Mouse (Mus musculus): ENCODE data around the gene Gna11.

Gna11 gene

DNA sequence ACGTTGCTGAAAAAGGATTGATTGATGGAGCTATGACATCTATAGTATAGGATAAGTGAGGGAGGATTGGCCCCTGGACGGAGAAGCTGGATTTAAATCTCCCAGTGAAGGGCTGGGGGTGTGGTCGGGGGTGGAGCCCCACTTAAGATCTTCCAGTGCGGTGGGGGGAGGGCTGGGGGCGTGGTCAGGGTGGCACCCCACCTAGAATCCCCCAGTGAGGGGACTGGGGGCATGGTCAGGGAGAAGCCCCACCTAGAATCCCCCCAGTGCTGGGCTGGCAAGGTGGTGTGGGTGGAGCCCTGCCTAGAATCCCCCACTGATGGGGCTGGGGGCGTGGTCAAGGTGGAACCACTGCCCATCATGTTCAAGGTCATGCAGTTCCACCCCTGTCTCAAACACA lies 37.9 kb downstream of the Gna11 start:
- DNase-seq (ENCODE audit: extremely low spot score), result no peak

DNA sequence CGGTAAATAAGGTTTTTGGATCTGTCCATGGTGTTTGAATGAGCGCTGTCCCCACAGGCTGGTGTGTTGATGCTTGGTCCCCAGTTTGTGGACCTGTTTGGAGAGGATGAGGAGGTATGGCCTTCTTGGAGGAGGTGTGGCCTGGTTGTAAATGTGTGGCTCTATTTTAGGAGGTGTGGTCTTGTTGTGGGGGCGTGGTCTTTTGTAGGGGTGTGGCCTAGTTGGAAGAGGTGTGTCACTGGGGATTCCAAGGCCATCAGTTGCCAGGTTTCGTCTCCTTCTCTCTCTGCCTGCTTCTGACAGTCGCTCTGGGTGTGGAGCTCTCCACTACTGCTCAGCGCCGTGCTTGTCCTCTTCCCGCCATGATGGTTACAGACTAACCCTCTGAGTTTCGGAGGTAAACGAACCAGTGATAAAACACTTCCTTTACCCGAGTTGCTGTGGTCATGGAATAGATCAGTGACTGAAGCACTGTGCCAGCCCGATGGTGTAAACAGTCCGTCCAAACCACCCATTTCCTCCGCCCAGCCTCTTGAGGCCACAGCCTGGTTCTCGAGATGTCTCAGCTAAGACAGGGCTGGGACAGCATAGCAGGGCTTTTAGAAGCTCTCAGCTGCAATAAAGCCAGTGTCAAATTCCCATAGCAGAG lies 39.9 kb downstream of the Gna11 start:
- DNase-seq (ENCODE audit: extremely low spot score), result no peak

GRCm38 (mm10) chr10:81502658-81503057 lies 42.3 kb downstream of the Gna11 start:
- DNase-seq (ENCODE audit: extremely low spot score), result peak; percentile 84

DNA sequence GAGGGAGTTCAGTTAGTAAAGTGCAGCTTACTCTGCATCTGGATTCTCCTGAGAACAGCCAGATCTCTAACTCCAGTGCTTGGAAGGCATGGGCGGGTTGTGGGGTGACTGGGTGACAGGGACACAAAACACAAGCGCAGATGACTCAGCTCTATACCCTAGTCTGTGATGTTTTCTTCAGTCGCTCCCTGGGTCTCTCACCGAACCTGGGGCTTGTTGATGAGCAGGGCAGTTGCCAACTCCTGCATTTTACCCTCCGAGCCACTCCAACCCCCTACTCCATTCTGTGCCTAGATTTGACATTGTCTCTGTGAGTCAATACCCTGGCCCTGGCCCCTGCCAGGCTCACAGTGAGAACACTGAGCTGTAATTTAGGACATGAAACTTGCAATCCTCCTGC lies 43.1 kb downstream of the Gna11 start:
- DNase-seq (ENCODE audit: extremely low spot score), result no peak

DNA sequence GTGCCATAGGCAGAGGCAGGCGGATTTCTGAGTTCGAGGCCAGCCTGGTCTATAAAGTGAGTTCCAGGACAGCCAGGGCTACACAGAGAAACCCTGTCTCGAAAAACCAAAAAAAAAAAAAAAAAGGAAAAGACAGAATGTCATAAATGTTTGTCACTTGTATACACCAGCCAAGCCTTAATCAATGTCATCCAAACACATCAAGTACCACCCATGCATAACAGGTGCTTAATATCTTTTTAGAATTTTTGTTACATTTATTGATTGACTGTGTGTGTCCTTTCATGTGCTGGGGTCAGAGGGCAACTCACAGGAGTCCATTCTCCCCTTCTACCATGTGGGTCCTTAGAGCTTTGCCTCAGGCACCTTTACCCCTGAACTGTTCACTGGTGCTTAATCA lies 45.0 kb downstream of the Gna11 start, which contains the start of gene S1pr4:
Gene S1pr4 (minus strand): TSS at position 101 of the 400 bp plus-strand sequence.
- DNase-seq (ENCODE audit: extremely low spot score), result no peak

- no peak for DNase-seq (ENCODE audit: extremely low spot score)
These were observed 45.6 kb downstream of the Gna11 start for GRCm38 (mm10) chr10:81499250-81499901.

DNA sequence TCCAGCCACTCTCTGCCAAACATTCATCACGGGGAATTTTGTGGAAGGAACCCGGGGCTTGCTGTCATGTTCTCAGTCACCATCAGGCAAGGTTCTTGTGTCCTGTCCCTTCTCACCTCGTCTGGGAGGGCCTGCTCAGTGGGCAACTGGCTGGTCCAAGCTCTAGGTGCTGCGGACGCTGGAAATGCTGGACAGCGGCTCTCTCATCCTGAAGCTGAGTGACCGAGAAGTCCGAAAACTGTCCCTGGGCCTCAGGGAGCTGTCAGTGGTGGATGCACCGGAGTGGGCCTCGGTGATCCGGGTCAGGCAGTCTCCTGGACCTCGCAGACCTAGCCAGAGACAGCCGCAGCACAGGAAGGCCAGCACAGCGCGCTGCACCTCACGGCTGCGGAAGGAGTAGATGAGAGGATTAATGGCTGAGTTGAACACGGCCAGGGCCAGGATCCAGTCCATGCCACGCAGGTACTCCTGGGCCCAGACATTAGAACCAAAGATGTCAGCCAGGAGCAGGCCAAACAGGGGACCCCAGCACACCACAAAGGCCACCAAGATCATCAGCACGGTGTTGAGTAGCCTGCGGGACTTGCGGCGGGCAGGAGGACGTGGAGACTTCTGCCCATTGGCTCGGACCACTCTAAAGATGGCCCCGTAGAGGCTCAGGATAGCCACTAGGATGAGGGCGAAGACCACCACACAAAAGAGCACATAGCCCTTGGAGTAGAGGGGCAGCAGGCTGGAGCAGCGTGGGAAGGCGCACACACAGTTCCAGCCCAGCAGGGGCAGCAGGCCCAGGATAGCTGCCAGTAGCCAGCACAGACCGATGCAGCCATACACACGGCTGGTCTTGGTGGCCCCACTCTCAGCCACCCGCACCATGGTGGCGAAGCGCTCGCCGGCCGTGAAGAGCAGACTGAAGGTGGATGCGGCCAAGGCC lies 46.4 kb downstream of the Gna11 start:
- DNase-seq (ENCODE audit: extremely low spot score), result no peak

DNA sequence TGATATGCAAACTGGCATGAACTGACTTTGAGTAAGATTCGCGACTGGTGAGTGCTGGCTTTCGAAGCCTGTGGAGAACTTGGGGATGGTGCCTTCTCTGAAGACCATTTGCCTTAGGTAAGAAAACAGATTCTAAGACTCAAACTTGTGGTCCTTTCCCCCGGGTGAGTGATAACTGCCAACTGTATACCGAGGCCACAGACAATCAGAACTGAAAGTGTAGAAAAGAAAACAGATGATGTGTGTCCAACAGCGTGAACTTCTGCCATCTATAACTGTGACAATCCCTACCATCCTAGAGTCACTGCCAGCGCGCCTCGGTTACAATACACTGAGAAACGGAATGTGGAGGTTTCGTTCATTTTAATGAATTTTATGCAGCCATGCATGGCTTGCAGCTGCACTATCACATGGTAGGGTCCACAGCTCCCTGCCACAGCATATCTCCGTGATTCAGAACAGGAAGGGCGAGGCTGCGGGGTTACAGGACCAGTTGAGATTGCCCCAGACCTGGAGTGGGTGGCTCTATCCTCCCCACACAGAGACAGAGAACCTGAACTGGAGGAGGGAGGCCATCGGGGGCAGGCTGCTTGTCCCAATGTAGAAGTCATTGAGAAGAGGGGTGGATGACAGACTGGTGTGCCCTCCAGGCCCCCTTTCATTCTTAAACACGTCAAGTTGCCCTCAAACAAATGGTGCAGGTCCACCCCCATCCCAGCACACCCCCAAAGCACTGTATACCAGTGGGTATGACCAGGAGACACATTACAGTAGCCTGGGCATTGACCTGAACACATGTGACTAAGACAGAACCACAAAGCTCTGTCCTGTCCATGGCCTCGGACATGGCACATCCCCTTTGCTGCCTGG lies 47.4 kb downstream of the Gna11 start:
- no peak for DNase-seq (ENCODE audit: extremely low spot score)

GRCm38 (mm10) chr10:81496969-81497368 lies 48.0 kb downstream of the Gna11 start:
- no peak for DNase-seq (ENCODE audit: extremely low spot score)

GRCm38 (mm10) chr10:81496264-81496901 lies 48.6 kb downstream of the Gna11 start, which contains the start of gene Ncln:
Gene Ncln, minus strand, starts transcription at chr10:81496392.
- DNase-seq (ENCODE audit: extremely low spot score), result peak; percentile 98

DNA sequence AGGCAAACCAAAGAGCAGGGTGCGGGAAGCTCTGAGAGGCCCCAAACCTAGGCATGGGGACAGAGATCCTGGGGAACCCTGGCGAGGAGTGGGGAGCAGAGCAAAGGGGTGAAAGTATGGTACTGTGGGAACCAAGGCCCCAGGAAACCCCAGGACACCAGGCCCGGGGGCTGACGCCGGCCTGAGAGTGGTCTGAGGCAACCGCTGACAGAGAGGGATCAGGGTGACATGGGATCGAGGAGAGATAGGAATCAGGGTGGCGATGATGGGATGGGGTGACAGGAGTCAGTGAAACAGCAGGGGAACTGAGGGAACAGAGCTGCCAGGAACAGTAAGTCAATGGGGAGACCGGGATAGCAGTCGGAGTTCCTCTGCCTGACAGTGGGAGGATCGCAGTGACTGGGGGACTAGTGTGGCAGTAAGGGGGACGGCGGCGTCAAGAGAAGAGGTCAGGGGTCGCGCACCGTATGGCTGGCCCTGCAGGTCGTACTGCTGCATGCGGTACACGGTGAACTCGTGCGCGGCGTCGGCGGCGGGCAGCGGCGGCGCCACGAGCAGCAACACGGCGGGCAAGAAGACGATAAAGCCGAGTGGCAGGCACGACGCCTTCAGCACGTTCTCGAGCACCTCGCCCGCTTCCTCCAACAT lies 49.2 kb downstream of the Gna11 start:
- DNase-seq (ENCODE audit: extremely low spot score), result no peak

DNA sequence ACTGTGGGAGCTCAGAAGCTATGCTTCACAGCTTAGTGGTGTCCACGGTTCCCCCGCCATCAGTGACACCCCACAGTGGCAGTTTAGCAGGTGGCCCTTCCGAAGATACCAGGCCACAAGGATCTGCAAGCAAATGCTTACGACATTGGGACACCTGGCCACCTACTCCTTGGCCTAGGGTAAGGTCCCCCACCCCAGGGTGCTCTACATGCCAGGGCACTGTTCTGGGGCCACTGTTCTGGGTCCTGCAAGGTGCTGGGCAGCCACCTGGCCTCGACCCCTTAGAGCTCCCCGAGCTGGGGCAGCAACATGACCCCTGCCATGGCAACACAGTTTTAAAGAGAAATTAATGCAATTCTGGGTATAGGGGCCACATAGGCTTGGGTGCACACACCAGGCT lies 49.8 kb downstream of the Gna11 start:
- DNase-seq (ENCODE audit: extremely low spot score), result no peak

DNA sequence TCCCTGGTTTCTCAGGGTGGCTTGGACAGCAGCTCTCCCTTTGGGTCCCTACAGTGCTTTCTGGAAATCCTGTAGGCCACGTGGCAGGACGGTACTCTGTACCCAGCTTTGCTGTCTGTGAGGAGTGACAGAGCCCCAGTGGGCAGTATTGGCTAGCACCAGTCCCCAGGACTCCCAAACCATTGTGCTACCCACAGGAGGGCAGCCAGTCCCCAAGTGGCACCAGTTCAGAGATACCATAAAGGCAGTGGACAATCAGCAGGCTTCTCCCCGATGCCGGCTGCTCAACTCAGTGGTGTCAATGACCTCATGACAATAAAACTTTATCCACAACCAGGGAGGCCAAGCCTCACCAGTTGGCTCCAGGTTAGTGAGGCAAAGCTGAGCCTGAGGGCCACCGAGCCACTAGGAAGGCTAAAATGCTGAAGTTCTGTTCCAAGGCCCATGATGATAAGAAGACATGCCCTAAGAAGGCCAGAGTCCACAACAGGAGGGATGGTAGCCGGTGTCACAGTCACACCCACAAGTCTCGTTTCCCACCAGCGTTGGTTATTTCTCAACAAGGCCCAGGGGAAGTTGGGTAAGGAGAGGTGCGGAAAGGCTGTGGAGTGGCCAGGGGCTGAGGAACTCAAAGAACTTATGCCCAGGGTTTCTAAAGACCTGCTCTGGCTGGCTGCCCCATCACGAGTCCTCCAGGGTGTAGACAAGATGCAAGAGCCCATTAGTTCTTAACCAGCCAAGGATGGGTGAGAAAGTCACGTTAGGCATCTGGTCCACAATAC lies 50.5 kb downstream of the Gna11 start:
- no peak for DNase-seq (ENCODE audit: extremely low spot score)

- DNase-seq (ENCODE audit: extremely low spot score), result no peak
These were observed 51.3 kb downstream of the Gna11 start for GRCm38 (mm10) chr10:81493601-81494220.

GRCm38 (mm10) chr10:81492606-81493240 lies 52.3 kb downstream of the Gna11 start:
- DNase-seq (ENCODE audit: extremely low spot score), result no peak

DNA sequence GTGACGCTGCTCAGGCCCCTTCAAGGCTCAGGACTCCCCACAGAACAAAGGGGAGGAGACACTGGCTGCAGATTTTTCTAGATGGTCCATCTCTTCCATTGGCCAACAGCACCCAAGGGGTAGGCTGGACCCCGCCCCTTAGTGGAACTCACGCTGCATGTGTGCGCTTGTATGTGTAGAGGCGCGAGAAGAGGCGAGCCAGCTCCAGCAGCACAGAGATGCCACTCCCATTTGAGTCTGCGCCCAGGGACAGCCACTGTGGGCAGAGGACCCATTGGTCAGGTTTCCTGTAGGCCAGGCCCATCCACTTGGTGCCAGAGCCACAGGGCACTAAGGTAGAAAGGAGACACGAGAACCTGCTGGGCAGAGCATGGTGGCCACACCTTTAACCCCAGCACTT lies 54.0 kb downstream of the Gna11 start:
- no peak for DNase-seq (ENCODE audit: extremely low spot score)

- DNase-seq (ENCODE audit: extremely low spot score), result no peak
These were observed 55.0 kb downstream of the Gna11 start for GRCm38 (mm10) chr10:81489941-81490340.

GRCm38 (mm10) chr10:81488081-81488480 lies 56.9 kb downstream of the Gna11 start:
- DNase-seq (ENCODE audit: extremely low spot score), result no peak

GRCm38 (mm10) chr10:81486496-81486895 lies 58.5 kb downstream of the Gna11 start:
- no peak for DNase-seq (ENCODE audit: extremely low spot score)
